Mouse (Mus musculus) C2C12 (cell line): ENCODE data around the gene Gucy1a1. TPM values are rescaled to one million over a fixed set of nuclear protein-coding genes. Genes with fewer than 3 reads are reported as not detected.

Experiments
- H3K27me3 ChIP-seq: one replicate; pipeline ENCODE4 v1.6.1; 2011; ENCODE audit not compliant: control insufficient read depth, insufficient read depth, insufficient read length
- H3K36me3 ChIP-seq: one replicate; pipeline ENCODE4 v1.6.1; 2011; ENCODE audit not compliant: control insufficient read depth, insufficient read depth
- H3K4me3 ChIP-seq: one replicate; pipeline ENCODE4 v1.5.1; 2011; ENCODE audit warnings: mild to moderate bottlenecking, control low read depth; ENCODE audit not compliant: poor library complexity, insufficient read depth, severe bottlenecking
- H3K79me2 ChIP-seq: one replicate; pipeline ENCODE4 v1.6.1; 2011; ENCODE audit not compliant: control insufficient read depth, insufficient read depth
- H3K79me3 ChIP-seq: one replicate; pipeline ENCODE4 v1.6.1; 2011; ENCODE audit warnings: low read depth, control low read depth
- H3ac ChIP-seq: one replicate; pipeline ENCODE3; 2011; ENCODE audit warnings: low read depth; ENCODE audit not compliant: control insufficient read depth, insufficient read length
- CEBPB ChIP-seq: IDR thresholded peaks from one replicate; pipeline ENCODE4 v1.6.1; 2011; ENCODE audit warnings: low read depth, mild to moderate bottlenecking, control low read depth, moderate library complexity
- CTCF ChIP-seq: IDR thresholded peaks from one replicate; pipeline ENCODE4 v1.5.1; 2011; ENCODE audit not compliant: control insufficient read depth, insufficient read depth, insufficient read length
- FOSL1 ChIP-seq: IDR thresholded peaks from one replicate; pipeline ENCODE4 v1.8.0; 2011; ENCODE audit warnings: mild to moderate bottlenecking, low read length; ENCODE audit not compliant: poor library complexity, insufficient read depth, severe bottlenecking
- MAX ChIP-seq: IDR thresholded peaks from one replicate; pipeline ENCODE4 v1.6.1; 2011; ENCODE audit warnings: mild to moderate bottlenecking, control low read depth
- MYOD1 ChIP-seq: IDR thresholded peaks from one replicate; pipeline ENCODE4 v1.6.1; 2011; ENCODE audit warnings: low read depth; ENCODE audit not compliant: control insufficient read depth, insufficient read length
- MYOG ChIP-seq: IDR thresholded peaks from one replicate; pipeline ENCODE4 v1.6.1; 2011; ENCODE audit not compliant: control insufficient read depth, insufficient read length; ENCODE audit errors: extremely low read depth
- USF1 ChIP-seq: IDR thresholded peaks from one replicate; pipeline ENCODE4 v1.6.1; 2011; ENCODE audit warnings: low read depth, mild to moderate bottlenecking, control low read depth, moderate library complexity
- microRNA-seq: library from miRNA; unstranded; fragments of <30 nt; microRNA quantifications from one replicate; pipeline ENCODE4, GENCODE M21; 2019; ENCODE audit warnings: borderline microRNAs expressed
- polyA plus RNA-seq: library from polyadenylated mRNA; unstranded; fragments of >200 nt; fragmentation: generic; extraction: Trizol; gene quantifications from one replicate; pipeline ENCODE4 v1.2.1, GENCODE M21; 2012; ENCODE audit warnings: missing spikeins

The Gucy1a1 gene
- polyA plus RNA-seq, 1 experiment: not detected

DNA sequence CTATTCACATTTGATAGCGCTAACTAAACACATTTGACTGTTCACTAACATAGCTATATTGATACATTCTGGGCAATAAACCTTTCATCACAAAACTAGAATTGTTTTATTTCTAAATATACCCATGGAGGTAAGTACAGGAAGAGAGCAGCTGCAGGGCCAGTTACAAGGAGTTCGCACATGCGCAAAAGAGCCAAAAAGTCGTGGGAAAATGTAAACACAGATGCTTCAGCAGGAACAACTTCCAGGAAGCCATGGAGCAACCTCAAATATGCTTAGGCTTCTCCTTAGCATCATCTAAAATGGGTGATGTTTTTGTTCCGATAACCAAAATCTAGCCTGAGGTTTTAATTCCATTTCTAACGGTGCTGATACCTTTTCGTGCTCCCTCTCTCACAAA is 96.9 kb downstream of the Gucy1a1 start:
- H3K27me3 ChIP-seq: peaks cover 5% of the 10 kb centered on the region

DNA sequence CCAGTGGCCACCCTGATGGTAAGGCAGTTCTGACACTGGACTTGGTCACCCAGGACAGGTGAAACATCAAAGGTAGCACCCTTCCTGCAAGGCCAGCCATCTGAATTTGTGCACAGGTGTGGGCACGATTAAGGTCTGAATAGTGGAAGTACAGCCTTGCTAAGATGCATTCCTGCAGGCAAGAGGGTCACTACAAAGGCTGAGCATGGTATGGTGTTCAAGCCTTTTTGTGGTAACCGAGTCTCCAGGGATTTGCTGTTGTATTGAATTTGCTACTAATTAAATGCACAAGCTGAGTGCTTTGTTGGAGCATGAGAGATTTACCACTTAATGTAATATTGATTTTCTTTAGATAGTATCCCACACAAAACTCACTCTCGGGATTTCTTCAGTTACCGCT is 97.5 kb downstream of the Gucy1a1 start:
- no peak overlapping the region for H3ac ChIP-seq
- no peak for TF ChIP-seq CTCF
- TF ChIP-seq MAX: no peak
- TF ChIP-seq MYOG: no peak
- no peak for TF ChIP-seq FOSL1
- TF ChIP-seq USF1: no peak
- no peak for TF ChIP-seq CEBPB
- no peak for TF ChIP-seq MYOD1

More for the DNA sequence above, 96.9 kb downstream of the Gucy1a1 start:
- H3K79me2 ChIP-seq: no peaks in the 10 kb centered on the region
- H3K4me3 ChIP-seq: no peak overlapping the region
- TF ChIP-seq MYOG (no peak), CTCF (no peak), MYOD1 (no peak), CEBPB (no peak), FOSL1 (no peak), USF1 (no peak), MAX (no peak)
- no peaks in the 10 kb centered on the region for H3K36me3 ChIP-seq
- no peak overlapping the region for H3ac ChIP-seq
- no peaks in the 10 kb centered on the region for H3K79me3 ChIP-seq

DNA sequence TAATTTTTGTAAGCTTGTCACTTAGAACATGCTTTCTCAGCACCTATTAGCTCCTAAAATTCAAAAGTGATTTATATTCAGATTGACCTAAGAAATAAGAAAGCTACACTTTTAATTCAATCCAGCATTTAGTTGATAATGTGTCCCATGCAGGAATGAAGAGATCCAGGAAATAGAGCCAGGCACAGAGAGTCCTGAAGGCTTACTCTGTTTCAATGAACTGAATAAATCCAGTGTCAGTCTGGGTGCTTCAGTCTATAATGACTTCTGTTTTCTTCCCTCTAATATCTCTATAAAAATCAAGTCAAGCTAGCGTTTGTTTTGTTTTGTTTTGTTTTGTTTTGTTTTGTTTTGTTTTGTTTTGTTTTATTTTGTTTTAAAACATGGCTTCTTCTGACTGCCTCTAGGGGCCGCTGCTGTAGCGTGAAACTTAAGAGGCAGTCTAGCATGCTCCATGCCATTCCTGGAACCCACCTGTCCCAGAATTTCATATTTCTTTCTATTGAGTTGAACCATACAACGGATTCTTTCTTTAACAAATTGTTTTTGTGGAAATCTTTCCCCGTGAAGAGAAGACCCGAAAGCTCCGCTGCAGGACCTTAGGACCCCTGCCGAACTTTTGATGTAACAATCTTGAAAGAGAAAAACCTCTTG is 98.4 kb downstream of the Gucy1a1 start:
- H3K79me2 ChIP-seq: no peaks in the 10 kb centered on the region
- H3K4me3 ChIP-seq: no peak overlapping the region
- H3ac ChIP-seq: no peak overlapping the region
- H3K27me3 ChIP-seq: peaks cover 10% of the 10 kb centered on the region
- TF ChIP-seq MYOG: no peak
- TF ChIP-seq FOSL1: no peak
- peak; percentile 12 for TF ChIP-seq CTCF
- no peak for TF ChIP-seq MYOD1
- TF ChIP-seq USF1: no peak
- TF ChIP-seq MAX: no peak
- H3K36me3 ChIP-seq: no peaks in the 10 kb centered on the region
- no peaks in the 10 kb centered on the region for H3K79me3 ChIP-seq

More for the DNA sequence above, 97.5 kb downstream of the Gucy1a1 start:
- Histone ChIP-seq H3K36me3 (no peaks in the 10 kb centered on the region), H3K27me3 (peaks cover 9% of the 10 kb centered on the region), H3K79me2 (no peaks in the 10 kb centered on the region), H3K4me3 (no peak overlapping the region), H3K79me3 (no peaks in the 10 kb centered on the region)

DNA sequence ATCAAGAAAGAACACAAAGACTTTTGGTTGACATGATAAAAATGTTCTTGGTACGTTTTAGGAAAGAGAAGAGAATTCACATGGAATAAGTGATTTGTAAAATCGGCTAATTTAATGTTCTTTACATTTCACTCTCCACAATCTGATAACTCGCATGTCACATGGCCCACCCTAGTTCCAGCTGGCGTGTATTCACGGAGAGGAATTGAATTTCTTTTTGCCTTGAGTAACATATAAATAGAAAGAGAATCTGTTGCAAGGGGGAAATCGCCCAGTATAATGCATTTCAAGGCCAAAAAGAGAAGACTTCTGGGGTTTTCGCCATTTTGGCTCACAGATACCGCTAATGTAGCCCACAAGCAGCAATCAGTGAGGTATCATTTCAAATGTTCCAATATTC is 99.5 kb downstream of the Gucy1a1 start:
- H3K27me3 ChIP-seq: peaks cover 10% of the 10 kb centered on the region

DNA sequence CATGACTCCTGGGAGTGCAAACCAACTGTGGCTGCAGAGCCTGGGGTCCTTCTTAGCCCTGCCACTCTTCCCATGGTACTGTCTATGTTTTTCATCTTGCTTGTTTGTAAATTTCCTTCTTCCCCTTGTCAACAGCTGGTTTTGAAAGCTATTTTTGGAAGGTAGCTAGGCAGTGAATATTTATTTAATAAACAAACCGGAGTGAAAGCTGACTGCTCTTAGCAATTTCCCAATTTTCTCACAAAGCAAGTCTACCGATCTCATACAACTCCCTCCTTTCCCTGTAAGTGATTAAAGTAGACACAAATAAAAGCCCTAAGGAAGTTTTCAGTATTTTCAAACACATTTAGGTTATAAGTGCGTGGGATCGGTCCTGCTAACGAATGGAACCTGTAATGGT is 100.7 kb downstream of the Gucy1a1 start:
- Histone ChIP-seq H3K79me2 (no peaks in the 10 kb centered on the region), H3K79me3 (no peaks in the 10 kb centered on the region), H3K36me3 (no peaks in the 10 kb centered on the region), H3K4me3 (no peak overlapping the region), H3K27me3 (peaks cover 10% of the 10 kb centered on the region), H3ac (no peak overlapping the region)
- no peak for TF ChIP-seq CEBPB
- TF ChIP-seq MAX: no peak

More for the DNA sequence above, 99.5 kb downstream of the Gucy1a1 start:
- no peaks in the 10 kb centered on the region for H3K79me2 ChIP-seq
- no peaks in the 10 kb centered on the region for H3K79me3 ChIP-seq
- no peaks in the 10 kb centered on the region for H3K36me3 ChIP-seq
- no peak overlapping the region for H3ac ChIP-seq
- TF ChIP-seq CEBPB: no peak
- TF ChIP-seq MAX: no peak
- TF ChIP-seq FOSL1: no peak
- no peak for TF ChIP-seq USF1
- no peak for TF ChIP-seq CTCF
- H3K4me3 ChIP-seq: no peak overlapping the region

DNA sequence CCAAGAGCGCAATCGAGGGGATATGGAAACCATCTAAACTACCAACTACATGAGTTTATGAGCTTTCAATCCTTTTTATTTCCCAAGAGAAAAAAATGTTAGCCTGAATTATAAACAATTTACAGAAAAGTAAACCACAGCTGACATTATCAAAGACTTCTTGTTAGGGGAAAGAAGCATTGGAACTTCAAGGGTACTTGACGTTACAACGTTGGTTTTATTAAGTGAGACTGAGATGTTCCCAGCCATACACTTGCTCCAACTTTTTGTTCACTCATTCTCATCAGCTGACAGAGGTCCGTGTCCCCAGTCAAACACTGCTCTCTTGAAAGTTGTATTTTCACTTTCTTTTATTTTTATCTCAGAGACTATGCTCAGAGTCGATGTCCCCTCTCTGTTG is 101.9 kb downstream of the Gucy1a1 start:
- TF ChIP-seq USF1: no peak
- TF ChIP-seq FOSL1: no peak
- TF ChIP-seq MAX: no peak
- no peak for TF ChIP-seq CEBPB
- no peak for TF ChIP-seq MYOG
- no peak for TF ChIP-seq MYOD1
- no peak for TF ChIP-seq CTCF
- peaks cover 10% of the 10 kb centered on the region for H3K27me3 ChIP-seq

More for the DNA sequence above, 101.9 kb downstream of the Gucy1a1 start:
- no peak overlapping the region for H3K4me3 ChIP-seq
- no peaks in the 10 kb centered on the region for H3K79me3 ChIP-seq
- no peaks in the 10 kb centered on the region for H3K79me2 ChIP-seq
- no peak overlapping the region for H3ac ChIP-seq
- no peaks in the 10 kb centered on the region for H3K36me3 ChIP-seq

Small RNA genes within 50 kb of the gene (microRNA-seq; reads per million reads assigned to microRNA genes)
- gene Mir7010: not detected

Other genes with a start within 250 kb of the Gucy1a1 start
- gene Ctso, start 213.2 kb downstream of the Gucy1a1 start, polyA plus RNA-seq: 0.83 TPM
- gene Tdo2, start 169.6 kb downstream of the Gucy1a1 start, polyA plus RNA-seq: not detected
- not detected for gene Asic5, start 163.5 kb downstream of the Gucy1a1 start, polyA plus RNA-seq
- gene Gucy1b1, start 71.1 kb downstream of the Gucy1a1 start, polyA plus RNA-seq: not detected
- 0.56 TPM for gene Map9, start 212.3 kb upstream of the Gucy1a1 start, polyA plus RNA-seq